Mouse (Mus musculus): ENCODE data around the gene Abca16. TPM values are rescaled to one million over a fixed set of nuclear protein-coding genes. Genes with fewer than 3 reads are reported as not detected.

The Abca16 gene
- not detected for total RNA-seq (2021)
- long read RNA-seq, experiment 1 = 0 reads
- long read RNA-seq, experiment 2 = 0 reads

DNA sequence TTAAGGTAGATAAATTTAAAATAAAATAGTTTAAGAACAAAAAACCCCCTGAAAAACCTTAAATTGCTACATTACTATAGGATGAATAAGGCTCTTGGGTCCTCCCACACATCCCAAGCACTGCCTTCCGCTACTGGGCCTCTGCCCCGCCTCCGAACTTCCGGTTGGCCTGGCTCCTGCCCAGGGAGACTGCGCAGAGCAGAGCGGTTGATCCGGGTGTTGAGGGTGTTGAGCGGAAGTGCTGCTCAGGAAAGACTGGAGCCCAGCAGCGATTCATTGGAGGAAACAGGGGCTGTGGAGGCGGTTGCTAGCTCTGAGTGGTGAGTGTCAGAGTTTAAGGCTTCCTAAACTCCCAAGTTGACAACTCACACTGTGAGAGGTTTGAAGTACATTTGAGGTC, at the start of gene Abca16:
Gene Abca16 (plus strand): TSS at position 201 of the 400 bp plus-strand sequence.
- no peak for DNase-seq
- intact Hi-C loops (cut with DNase I) = no loop called here

GRCm38 (mm10) chr7:120361159-120361558, 48.3 kb upstream of the Abca16 start:
- DNase-seq = peak in 1 of 2 experiments; percentile 1
- intact Hi-C loops (cut with DNase I) = no loop called here

DNA sequence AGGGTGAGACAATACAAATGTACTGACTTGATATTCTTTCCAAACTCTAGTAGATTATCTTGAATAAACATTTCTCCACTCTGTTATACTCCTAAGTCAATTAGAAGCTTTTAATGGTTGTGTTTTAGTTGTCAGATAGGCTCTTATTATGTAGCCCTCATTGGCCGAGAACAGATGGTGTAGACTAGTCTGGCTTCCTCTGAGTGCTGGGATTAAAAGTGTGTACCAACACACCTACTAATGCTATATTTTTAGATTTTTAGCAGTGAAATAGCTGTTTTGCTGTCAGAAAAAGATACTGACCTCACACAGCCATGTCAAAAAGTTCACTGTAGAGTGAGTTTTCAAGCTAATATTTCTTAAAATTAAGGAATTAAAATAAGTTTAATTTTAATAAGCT, 2.9 kb downstream of the Abca16 start:
- no peak for DNase-seq
- intact Hi-C loops (cut with DNase I) = no loop called here

GRCm38 (mm10) chr7:120426625-120427024, 17.2 kb downstream of the Abca16 start:
- DNase-seq = no peak

DNA sequence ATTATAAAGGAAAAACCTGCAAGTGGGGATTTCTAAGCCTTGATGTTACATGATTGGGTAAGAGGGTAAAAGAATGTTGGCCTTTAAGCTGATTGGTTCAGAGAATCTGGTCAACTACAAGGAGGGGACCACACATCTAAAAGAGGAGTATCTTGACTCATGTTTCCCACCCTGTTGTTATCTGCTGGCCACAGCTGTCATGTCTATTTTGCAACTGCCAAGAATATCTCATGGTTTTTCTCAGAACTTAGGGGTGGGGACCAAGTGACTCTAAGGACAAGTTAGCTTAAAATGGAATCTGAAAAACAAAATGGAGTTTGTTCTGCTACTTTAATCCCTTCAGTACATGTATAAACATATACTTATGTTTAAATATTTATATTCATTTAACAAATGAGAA, 22.0 kb downstream of the Abca16 start:
- DNase-seq = no peak
- intact Hi-C loops (cut with DNase I) = no loop called here

More at GRCm38 (mm10) chr7:120426625-120427024, 17.2 kb downstream of the Abca16 start:
- intact Hi-C loops (cut with DNase I) = no loop called here

DNA sequence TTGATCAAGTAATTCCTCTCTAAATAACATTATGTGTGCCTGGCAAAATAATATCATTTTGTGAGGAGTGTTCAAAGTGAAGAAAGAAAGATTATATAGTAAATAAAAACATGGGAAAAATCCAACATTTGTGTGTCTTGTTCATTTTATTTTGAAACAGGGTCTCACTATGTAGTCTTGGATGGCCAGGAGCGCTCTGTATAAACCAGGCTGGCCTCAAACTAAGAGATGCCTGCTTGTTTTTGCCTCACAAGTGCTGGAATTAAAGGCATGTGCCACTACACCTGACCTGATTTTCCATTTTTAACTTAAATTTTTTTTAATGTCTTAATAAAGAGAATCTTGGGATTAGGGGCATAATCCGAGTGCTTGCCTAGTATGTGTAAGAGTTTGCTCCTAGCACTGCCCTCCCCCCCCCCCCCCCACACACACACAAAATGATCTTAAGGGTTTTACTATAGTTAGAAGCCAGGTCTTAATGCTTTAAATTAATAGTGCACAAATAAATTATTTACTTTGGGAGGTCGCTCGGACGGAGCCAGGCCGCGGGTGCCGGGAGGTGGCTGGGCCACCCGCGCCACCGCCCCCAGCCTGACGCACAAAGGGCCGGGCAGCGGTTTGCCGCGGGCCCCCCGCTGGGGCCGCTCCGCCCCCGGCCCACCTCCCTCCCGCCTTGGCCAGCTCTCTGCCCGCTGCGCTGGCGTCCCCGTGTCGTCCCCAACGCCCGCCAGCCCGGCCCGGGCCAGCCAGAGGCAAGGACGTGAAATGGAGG, 94.6 kb downstream of the Abca16 start:
- intact Hi-C loops (cut with DNase I) = no loop called here

GRCm38 (mm10) chr7:120504663-120504979, 95.2 kb downstream of the Abca16 start:
- DNase-seq = no peak
- intact Hi-C loops (cut with DNase I) = no loop called here

More for the DNA sequence above, 94.6 kb downstream of the Abca16 start:
- DNase-seq = peak in 1 of 2 experiments; percentile 0

GRCm38 (mm10) chr7:120534805-120535204, 125.4 kb downstream of the Abca16 start:
- DNase-seq = no peak
- intact Hi-C loops (cut with DNase I) = no loop called here

DNA sequence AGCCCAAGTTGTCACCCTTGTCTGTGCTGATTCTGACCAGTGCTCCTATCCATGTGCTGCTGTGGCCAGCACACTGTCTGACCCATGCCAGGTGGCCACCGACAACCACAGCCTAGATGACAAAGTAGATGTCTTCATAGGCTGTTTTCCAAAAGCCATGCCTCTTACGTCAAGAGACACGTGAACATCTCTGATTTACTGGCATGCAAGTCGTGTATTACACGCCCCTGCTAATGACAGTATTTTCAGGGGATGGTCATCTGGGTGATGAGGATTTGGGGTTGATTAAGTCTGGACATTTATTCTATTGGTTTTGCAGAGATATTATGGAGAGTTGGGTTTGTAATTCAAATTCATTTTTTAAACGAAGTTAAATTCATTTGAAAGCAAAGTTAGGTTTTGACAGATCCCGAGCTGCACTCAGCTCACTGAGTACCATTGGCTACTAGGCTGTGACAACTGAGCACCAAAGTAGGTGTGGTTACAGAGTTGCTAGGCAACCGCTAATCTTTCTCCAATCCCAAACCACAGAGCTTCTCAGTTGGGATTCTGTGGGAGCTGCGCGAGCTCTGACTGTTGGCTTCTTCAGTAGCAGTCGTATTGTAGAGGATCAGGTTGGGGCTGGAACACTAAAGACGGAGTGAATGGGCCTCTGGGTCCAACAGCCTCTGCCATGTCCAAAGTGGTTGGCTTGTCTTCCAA, 143.2 kb downstream of the Abca16 start:
- intact Hi-C loops (cut with DNase I) = no loop called here
- no peak for DNase-seq

- no peak for DNase-seq
- intact Hi-C loops (cut with DNase I) = no loop called here
Observed at GRCm38 (mm10) chr7:120553181-120553551, 143.7 kb downstream of the Abca16 start.

GRCm38 (mm10) chr7:120567366-120567765, 157.9 kb downstream of the Abca16 start:
- intact Hi-C loops (cut with DNase I) = no loop called here
- DNase-seq = no peak

GRCm38 (mm10) chr7:120576520-120576919, 167.1 kb downstream of the Abca16 start:
- no peak for DNase-seq
- intact Hi-C loops (cut with DNase I) = no loop called here

Other genes starting within 250 kb of the Abca16 start
- gene Anks4b, start 235.8 kb upstream of the Abca16 start, total RNA-seq (2021) = under 1 TPM in 1 of 2 experiments, not detected in 1; 0.12 TPM
- under 1 TPM; 0.51 to 0.88 TPM for gene Crym, start 207.5 kb upstream of the Abca16 start, total RNA-seq (2021)
- gene Abca14, start 205.7 kb upstream of the Abca16 start, total RNA-seq (2021) = not detected
- gene Abca15, start 81.0 kb upstream of the Abca16 start, total RNA-seq (2021) = not detected
- gene Uqcrc2, start 225.5 kb downstream of the Abca16 start, total RNA-seq (2021) = 1,000 to 10,000 TPM; 1,074 to 1,083 TPM